Mouse (Mus musculus): ENCODE data around the gene Lyve1. TPM values are rescaled to one million over a fixed set of nuclear protein-coding genes. Genes with fewer than 3 reads are reported as not detected.

Lyve1 gene
- polyA plus RNA-seq, 1 experiment: not detected

DNA sequence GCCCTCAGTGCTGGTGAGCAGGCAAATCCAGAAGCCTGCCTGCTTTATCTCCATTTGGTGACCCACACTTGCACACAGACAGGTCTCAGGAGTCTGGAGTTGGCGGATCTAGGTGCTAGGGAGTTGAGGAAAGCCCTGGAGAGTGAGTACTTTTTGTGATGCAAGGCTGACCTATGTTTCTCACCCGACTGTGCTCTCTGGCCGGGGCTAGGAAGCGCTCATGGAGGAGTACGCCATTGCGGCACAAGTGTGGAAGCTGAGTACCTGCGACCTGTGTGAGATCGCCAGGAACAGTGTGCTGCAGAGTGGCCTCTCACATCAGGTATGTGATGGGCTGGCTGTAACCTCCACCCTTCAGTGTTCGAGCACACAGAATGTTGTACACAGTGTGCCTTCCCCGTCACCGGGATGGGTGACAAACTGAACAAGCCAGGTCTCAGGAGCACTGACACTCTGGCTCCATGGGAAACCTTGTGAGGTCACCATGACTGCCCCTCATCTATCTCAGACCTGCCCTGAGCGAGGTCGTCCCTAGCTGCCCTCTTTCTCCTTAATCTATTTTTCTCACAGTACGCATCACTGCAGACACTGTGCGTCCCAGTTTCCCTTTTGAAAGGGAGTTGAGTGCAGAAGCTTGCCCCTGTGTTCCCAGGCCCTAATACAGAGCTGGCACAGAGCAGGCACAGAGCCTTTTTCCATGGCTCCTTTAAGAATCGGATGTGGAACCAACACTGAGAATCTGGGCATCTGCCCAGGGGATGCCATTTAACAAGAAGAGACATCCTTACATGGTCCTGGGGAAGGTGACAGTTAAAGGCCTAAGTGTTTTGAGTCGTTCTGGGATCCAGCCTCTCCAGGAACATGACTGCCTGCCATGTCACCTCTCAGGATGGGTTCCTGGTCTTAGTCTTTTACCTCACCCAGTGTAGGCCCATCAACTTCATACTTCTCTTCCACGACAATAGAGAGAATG is 53.2 kb downstream of the Lyve1 start:
- Histone ChIP-seq H3K9ac (ENCODE audit: low read depth, poor library complexity, severe bottlenecking) (no peak overlapping the region), H3K27ac (ENCODE audit: insufficient read depth, low read length) (no peak overlapping the region), H3K9me3 (replicated peaks; ENCODE audit: control insufficient read depth, insufficient read depth, low read length, poor library complexity, severe bottlenecking) (no peaks in the 10 kb centered on the region), H3K36me3 (ENCODE audit: control insufficient read depth, insufficient read depth, low read length, poor library complexity, severe bottlenecking) (peaks cover 4% of the 10 kb centered on the region; the same call in 1 of the 2 replicates), H3K4me3 (ENCODE audit: low read depth, low read length) (no peak overlapping the region), H3K4me1 (ENCODE audit: control insufficient read depth, insufficient read depth, low read length) (no peaks in the 10 kb centered on the region), H3K27me3 (ENCODE audit: control insufficient read depth, insufficient read depth, low read length, poor library complexity, severe bottlenecking) (no peaks in the 10 kb centered on the region)
- TF ChIP-seq EP300 (IDR thresholded peaks at IDR 0.05; ENCODE audit: insufficient read depth, low read depth, low read length): no peak
- no peak for TF ChIP-seq POLR2A (IDR thresholded peaks at IDR 0.05; ENCODE audit: insufficient read depth, low read length)
- no peak for TF ChIP-seq CTCF (IDR thresholded peaks at IDR 0.05; ENCODE audit: low read depth, low read length)

DNA sequence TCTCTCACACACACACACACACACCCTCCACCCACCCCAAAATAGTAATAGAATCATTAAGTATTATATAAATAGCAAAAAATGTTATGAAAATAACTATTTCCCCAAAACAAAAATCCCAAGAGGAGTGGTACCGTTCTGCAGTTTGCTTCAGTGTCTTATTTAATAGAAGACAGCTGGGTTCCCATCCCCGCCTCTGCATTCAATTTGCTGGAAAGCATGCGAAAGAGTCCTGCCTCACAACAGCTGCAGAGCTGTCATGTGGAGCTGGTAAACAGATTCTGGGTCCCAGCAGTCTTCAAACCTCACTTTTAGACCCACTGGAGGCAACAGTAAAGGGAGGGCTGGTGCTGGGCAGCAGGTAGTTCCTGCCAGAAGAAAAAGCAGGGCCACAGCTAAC is 54.1 kb downstream of the Lyve1 start:
- Histone ChIP-seq H3K9me3 (replicated peaks; ENCODE audit: control insufficient read depth, insufficient read depth, low read length, poor library complexity, severe bottlenecking) (no peaks in the 10 kb centered on the region), H3K36me3 (ENCODE audit: control insufficient read depth, insufficient read depth, low read length, poor library complexity, severe bottlenecking) (peaks cover 4% of the 10 kb centered on the region; the same call in 1 of the 2 replicates), H3K27me3 (ENCODE audit: control insufficient read depth, insufficient read depth, low read length, poor library complexity, severe bottlenecking) (no peaks in the 10 kb centered on the region), H3K4me3 (ENCODE audit: low read depth, low read length) (no peak overlapping the region), H3K27ac (ENCODE audit: insufficient read depth, low read length) (no peak overlapping the region), H3K9ac (ENCODE audit: low read depth, poor library complexity, severe bottlenecking) (no peak overlapping the region), H3K4me1 (ENCODE audit: control insufficient read depth, insufficient read depth, low read length) (no peaks in the 10 kb centered on the region)
- no peak for TF ChIP-seq EP300 (IDR thresholded peaks at IDR 0.05; ENCODE audit: insufficient read depth, low read depth, low read length)
- no peak for TF ChIP-seq CTCF (IDR thresholded peaks at IDR 0.05; ENCODE audit: low read depth, low read length)
- no peak for TF ChIP-seq POLR2A (IDR thresholded peaks at IDR 0.05; ENCODE audit: insufficient read depth, low read length)

GRCm38 (mm10) chr7:110807460-110808030 is 55.5 kb downstream of the Lyve1 start:
- H3K9ac ChIP-seq (ENCODE audit: low read depth, poor library complexity, severe bottlenecking): no peak overlapping the region
- no peak for TF ChIP-seq CTCF (IDR thresholded peaks at IDR 0.05; ENCODE audit: low read depth, low read length)
- TF ChIP-seq POLR2A (IDR thresholded peaks at IDR 0.05; ENCODE audit: insufficient read depth, low read length): no peak
- TF ChIP-seq EP300 (IDR thresholded peaks at IDR 0.05; ENCODE audit: insufficient read depth, low read depth, low read length): no peak
- peaks cover 2% of the 10 kb centered on the region; the same call in 1 of the 2 replicates for H3K36me3 ChIP-seq (ENCODE audit: control insufficient read depth, insufficient read depth, low read length, poor library complexity, severe bottlenecking)
- H3K9me3 ChIP-seq (replicated peaks; ENCODE audit: control insufficient read depth, insufficient read depth, low read length, poor library complexity, severe bottlenecking): no peaks in the 10 kb centered on the region
- no peak overlapping the region for H3K4me3 ChIP-seq (ENCODE audit: low read depth, low read length)
- no peaks in the 10 kb centered on the region for H3K4me1 ChIP-seq (ENCODE audit: control insufficient read depth, insufficient read depth, low read length)
- no peak overlapping the region for H3K27ac ChIP-seq (ENCODE audit: insufficient read depth, low read length)
- H3K27me3 ChIP-seq (ENCODE audit: control insufficient read depth, insufficient read depth, low read length, poor library complexity, severe bottlenecking): no peaks in the 10 kb centered on the region

DNA sequence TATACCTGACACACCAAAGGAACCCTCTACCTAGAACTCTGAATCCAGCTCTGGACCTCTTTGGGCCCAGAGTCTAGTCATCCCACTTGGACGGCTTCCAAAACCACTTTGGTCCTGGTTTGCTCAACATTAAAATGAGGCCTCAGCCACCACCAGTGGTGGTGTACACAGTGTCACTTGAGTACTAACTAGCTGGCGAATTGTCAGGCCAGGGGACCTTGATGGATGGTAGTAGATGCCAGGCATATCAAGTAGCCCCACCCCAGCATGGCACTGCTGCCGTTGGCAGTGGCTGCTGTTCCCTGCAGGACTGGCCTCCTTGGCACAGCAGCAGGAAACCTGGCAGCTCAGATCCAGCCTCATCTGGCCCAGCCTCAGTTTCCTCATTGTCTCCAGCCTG is 58.8 kb downstream of the Lyve1 start:
- no peak overlapping the region for H3K9ac ChIP-seq (ENCODE audit: low read depth, poor library complexity, severe bottlenecking)
- TF ChIP-seq POLR2A (IDR thresholded peaks at IDR 0.05; ENCODE audit: insufficient read depth, low read length) (no peak), CTCF (IDR thresholded peaks at IDR 0.05; ENCODE audit: low read depth, low read length) (no peak), EP300 (IDR thresholded peaks at IDR 0.05; ENCODE audit: insufficient read depth, low read depth, low read length) (no peak)
- H3K36me3 ChIP-seq (ENCODE audit: control insufficient read depth, insufficient read depth, low read length, poor library complexity, severe bottlenecking): no peaks in the 10 kb centered on the region
- H3K4me1 ChIP-seq (ENCODE audit: control insufficient read depth, insufficient read depth, low read length): no peaks in the 10 kb centered on the region
- no peaks in the 10 kb centered on the region for H3K9me3 ChIP-seq (replicated peaks; ENCODE audit: control insufficient read depth, insufficient read depth, low read length, poor library complexity, severe bottlenecking)
- no peaks in the 10 kb centered on the region for H3K27me3 ChIP-seq (ENCODE audit: control insufficient read depth, insufficient read depth, low read length, poor library complexity, severe bottlenecking)
- no peak overlapping the region for H3K27ac ChIP-seq (ENCODE audit: insufficient read depth, low read length)
- H3K4me3 ChIP-seq (ENCODE audit: low read depth, low read length): no peak overlapping the region

DNA sequence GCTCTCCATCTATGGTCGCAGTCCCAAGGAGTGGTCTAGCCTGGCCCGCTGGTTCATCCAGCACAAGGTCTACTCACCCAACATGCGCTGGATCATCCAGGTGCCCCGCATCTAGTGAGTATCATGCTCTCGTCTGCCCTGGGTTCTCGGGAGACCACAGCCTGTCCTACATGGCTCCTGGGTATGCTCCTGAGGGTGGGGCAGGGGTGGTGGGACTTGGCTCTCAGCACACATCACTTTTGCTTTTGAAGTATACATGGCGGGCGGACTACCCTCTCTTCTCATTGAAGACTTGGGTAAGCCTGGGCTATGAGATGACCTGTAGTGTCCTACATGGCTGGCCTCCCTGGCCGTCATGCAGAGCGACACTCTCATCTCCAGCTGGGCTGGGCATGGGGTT is 59.9 kb downstream of the Lyve1 start:
- Histone ChIP-seq H3K9ac (ENCODE audit: low read depth, poor library complexity, severe bottlenecking) (no peak overlapping the region), H3K36me3 (ENCODE audit: control insufficient read depth, insufficient read depth, low read length, poor library complexity, severe bottlenecking) (no peaks in the 10 kb centered on the region), H3K27ac (ENCODE audit: insufficient read depth, low read length) (no peak overlapping the region), H3K9me3 (replicated peaks; ENCODE audit: control insufficient read depth, insufficient read depth, low read length, poor library complexity, severe bottlenecking) (no peaks in the 10 kb centered on the region), H3K4me1 (ENCODE audit: control insufficient read depth, insufficient read depth, low read length) (no peaks in the 10 kb centered on the region), H3K4me3 (ENCODE audit: low read depth, low read length) (no peak overlapping the region), H3K27me3 (ENCODE audit: control insufficient read depth, insufficient read depth, low read length, poor library complexity, severe bottlenecking) (no peaks in the 10 kb centered on the region)
- TF ChIP-seq POLR2A (IDR thresholded peaks at IDR 0.05; ENCODE audit: insufficient read depth, low read length) (no peak), EP300 (IDR thresholded peaks at IDR 0.05; ENCODE audit: insufficient read depth, low read depth, low read length) (no peak), CTCF (IDR thresholded peaks at IDR 0.05; ENCODE audit: low read depth, low read length) (no peak)

- no peak for TF ChIP-seq EP300 (IDR thresholded peaks at IDR 0.05; ENCODE audit: insufficient read depth, low read depth, low read length)
- no peak for TF ChIP-seq POLR2A (IDR thresholded peaks at IDR 0.05; ENCODE audit: insufficient read depth, low read length)
- peak; percentile 79 for TF ChIP-seq CTCF (IDR thresholded peaks at IDR 0.05; ENCODE audit: low read depth, low read length)
- H3K27me3 ChIP-seq (ENCODE audit: control insufficient read depth, insufficient read depth, low read length, poor library complexity, severe bottlenecking): no peaks in the 10 kb centered on the region
- H3K27ac ChIP-seq (ENCODE audit: insufficient read depth, low read length): no peak overlapping the region
Measured at GRCm38 (mm10) chr7:110801028-110801427, 62.0 kb downstream of the Lyve1 start.

More at GRCm38 (mm10) chr7:110801028-110801427, 62.0 kb downstream of the Lyve1 start:
- Histone ChIP-seq H3K4me3 (ENCODE audit: low read depth, low read length) (no peak overlapping the region), H3K4me1 (ENCODE audit: control insufficient read depth, insufficient read depth, low read length) (no peaks in the 10 kb centered on the region), H3K9ac (ENCODE audit: low read depth, poor library complexity, severe bottlenecking) (no peak overlapping the region), H3K36me3 (ENCODE audit: control insufficient read depth, insufficient read depth, low read length, poor library complexity, severe bottlenecking) (no peaks in the 10 kb centered on the region), H3K9me3 (replicated peaks; ENCODE audit: control insufficient read depth, insufficient read depth, low read length, poor library complexity, severe bottlenecking) (no peaks in the 10 kb centered on the region)

Other genes starting within 250 kb of the Lyve1 start
- gene Sbf2, start 248.3 kb downstream of the Lyve1 start, polyA plus RNA-seq (2011; ENCODE audit: insufficient read depth, insufficient read length, low read depth, missing spikeins): 60.2 and 65.5 TPM in 2 replicates
- gene Adm, start 235.6 kb downstream of the Lyve1 start, polyA plus RNA-seq (2011; ENCODE audit: insufficient read depth, insufficient read length, low read depth, missing spikeins): 1.9 and 2.4 TPM in 2 replicates
- gene Ampd3, start 95.0 kb downstream of the Lyve1 start, polyA plus RNA-seq (2011; ENCODE audit: insufficient read depth, insufficient read length, low read depth, missing spikeins): 2.4 and 3.1 TPM in 2 replicates
- gene Rnf141, start 18.8 kb downstream of the Lyve1 start, polyA plus RNA-seq (2011; ENCODE audit: insufficient read depth, insufficient read length, low read depth, missing spikeins): 35.6 and 43.0 TPM in 2 replicates
- 0.19 TPM in 1 of 2 replicates, not detected in the other for gene Mrvi1, start 119.2 kb upstream of the Lyve1 start, polyA plus RNA-seq (2011; ENCODE audit: insufficient read depth, insufficient read length, low read depth, missing spikeins)
- gene Ctr9, start 165.7 kb upstream of the Lyve1 start, polyA plus RNA-seq (2011; ENCODE audit: insufficient read depth, insufficient read length, low read depth, missing spikeins): 81.6 and 89.0 TPM in 2 replicates
- gene Eif4g2, start 219.8 kb upstream of the Lyve1 start, polyA plus RNA-seq (2011; ENCODE audit: insufficient read depth, insufficient read length, low read depth, missing spikeins): 1,039 and 1,156 TPM in 2 replicates